Mouse (Mus musculus): ENCODE results near the gene Stk38.

Stk38 gene

DNA sequence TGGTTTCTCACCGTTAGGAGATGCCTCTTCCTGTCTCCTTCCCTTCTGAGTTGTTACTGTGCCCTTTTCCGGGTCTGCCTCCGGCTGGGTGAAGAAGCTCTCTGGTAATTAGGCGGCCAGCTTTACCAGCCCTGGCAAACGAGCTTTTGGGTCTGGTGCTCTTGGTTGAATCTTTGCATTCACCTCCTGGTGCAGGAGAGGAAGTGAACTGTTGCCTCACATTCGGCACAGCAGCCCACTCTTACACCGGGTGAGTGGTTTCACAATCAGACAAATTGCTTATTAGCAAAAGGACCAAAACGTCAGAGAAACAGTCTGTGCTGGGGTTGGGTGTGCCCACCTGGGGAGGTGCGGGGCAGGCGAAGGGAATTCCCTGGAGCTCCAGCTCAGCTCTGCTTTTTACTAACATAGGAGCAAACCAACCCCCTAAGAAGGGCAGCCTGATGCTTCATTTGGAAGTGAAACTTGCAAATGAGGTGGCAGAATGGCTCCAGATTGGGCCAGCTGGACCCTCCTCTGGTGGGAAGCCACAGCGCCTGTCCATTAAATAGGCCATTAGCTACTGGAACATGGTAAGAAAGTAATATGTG is 40.7 kb downstream of the Stk38 start:
- in situ Hi-C loops (cut with MboI; ENCODE audit: low sequenced_read_pairs), result no loop called here

GRCm38 (mm10) chr17:28961596-28961995 is 46.2 kb downstream of the Stk38 start:
- in situ Hi-C loops (cut with MboI; ENCODE audit: low sequenced_read_pairs), result no loop called here

GRCm38 (mm10) chr17:28960597-28960996 is 47.2 kb downstream of the Stk38 start:
- in situ Hi-C loops (cut with MboI; ENCODE audit: low sequenced_read_pairs), result no loop called here

- in situ Hi-C loops (cut with MboI; ENCODE audit: low sequenced_read_pairs), result no loop called here
These were observed 53.4 kb downstream of the Stk38 start for GRCm38 (mm10) chr17:28954416-28954815.

DNA sequence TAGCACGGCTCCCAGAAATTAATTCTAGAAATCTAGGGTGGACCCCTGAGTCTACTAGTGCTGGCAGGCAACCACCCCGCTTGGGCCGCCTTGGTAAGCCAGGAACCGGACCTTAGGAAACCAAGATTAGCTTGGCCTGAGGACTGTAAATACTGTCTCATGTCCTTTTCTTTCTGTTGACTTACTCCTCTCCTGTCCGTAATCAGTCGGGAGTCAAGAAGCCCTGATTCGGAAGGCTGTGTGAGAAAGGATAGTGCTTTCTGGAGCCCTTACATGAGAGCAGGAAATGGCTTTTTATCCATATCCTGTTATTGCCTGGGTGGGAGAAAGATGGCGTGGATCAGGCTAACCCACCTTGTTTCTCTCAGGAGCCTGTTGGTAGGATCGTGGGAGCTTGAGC is 54.5 kb downstream of the Stk38 start:
- in situ Hi-C loops (cut with MboI; ENCODE audit: low sequenced_read_pairs), result no loop called here

DNA sequence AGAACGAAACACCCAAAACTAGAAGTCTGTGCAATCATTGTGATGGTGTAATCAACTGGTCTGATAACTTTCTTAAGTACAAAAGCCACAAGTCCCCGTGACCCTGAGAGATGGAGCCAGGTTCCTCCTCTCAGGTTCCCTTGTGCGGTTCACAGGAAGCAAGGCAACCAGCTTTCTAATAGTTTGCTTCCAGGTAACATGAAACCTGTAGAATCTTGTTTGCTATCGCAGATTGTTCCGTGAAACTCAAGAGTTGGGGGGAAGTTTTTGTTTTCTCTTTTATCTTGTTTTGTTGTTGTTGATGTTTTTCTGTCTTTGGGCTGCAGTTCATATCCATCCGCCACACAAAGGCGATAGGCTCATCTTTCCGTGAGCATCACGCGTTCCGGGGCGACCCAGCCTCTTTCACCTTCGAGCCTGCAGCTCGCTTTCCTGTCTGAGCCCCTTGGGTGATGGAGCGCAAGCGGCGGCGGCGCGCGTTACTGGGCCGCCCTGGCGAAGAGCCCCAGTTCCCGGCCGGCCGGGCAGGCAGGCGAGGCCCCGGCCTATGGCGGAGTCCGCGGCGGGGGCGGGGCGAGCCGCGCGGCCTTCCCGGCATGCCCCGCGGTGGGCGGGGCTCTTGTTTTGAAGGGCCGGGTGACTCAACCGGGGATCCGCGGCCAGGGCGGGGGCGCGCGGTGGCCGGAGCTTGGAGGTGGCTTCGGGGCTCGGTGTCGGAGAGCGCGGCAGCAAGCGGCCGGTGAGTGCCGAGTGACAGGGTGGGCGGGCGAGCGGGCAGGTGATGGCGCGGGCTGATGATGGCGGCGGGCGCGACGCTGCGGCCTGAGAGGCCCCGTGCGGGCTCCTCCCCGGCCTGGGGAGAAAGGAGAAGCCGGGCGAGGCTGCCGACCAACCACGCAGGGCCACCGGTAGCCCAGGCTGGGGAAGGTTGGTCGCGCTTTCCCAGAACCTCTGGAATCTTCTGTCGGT is 55.7 kb downstream of the Stk38 start, which contains the start of gene Kctd20:
Gene Kctd20 (plus strand): TSS at position 120 of the 969 bp plus-strand sequence.
- in situ Hi-C loops (cut with MboI; ENCODE audit: low sequenced_read_pairs), result no loop called here

DNA sequence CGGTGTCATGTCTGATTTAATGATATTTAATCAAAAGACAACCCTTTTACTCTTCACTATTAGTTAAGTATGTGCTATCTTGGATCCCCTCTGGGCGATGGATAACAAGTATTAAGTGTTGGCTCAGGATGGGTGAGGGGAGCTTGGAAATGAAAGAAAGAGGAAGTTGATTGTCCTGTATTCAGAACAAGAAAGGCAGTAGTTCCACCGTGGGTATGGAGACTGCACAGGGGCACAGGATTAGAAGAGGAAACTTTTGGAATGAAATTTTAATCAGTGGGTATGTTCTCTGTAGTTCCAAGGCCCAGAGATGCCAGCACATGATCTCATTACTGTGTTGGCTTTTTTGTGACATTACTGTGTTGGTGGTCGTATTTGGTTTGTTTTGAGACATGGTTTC is 57.0 kb downstream of the Stk38 start:
- in situ Hi-C loops (cut with MboI; ENCODE audit: low sequenced_read_pairs), result no loop called here

DNA sequence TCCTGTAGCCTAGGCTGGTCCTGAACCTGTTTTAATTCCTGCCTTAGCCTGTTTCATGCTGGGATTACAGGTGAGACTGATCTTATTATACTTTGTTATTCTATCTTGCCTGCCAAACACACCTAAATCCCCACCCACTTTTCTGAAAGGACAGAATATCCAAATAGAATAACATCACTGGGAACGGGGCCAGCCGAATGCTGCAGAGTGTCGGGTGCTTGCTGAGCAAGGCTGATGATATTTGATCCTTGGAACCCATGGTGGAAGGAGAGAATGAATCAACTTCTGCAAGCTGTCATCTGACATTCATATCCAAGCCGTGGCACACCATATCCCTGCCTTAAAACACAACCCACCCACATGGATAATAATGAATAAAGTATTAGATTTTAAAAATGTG is 59.1 kb downstream of the Stk38 start:
- in situ Hi-C loops (cut with MboI; ENCODE audit: low sequenced_read_pairs), result no loop called here

- in situ Hi-C loops (cut with MboI; ENCODE audit: low sequenced_read_pairs), result no loop called here
These were observed 60.5 kb downstream of the Stk38 start for GRCm38 (mm10) chr17:28947011-28947939.

DNA sequence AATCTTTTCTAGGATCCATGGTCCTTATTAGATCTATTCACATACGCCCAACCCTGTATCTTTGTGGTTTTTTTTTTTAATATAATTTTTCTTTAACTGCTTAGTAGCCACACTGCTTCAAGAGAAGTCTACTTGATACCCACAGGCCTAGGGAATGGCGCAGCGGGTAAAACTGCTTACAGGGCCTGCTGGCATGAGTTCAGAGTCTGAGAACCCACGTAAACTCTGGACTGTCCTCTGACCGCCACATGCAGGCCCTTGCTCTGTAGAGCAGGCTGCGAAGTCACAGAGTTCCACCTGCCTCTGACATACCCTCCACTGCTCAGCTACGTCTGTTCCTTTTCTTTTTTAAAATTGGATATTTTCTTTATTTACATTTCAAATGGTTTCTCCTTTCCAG is 63.3 kb downstream of the Stk38 start:
- in situ Hi-C loops (cut with MboI; ENCODE audit: low sequenced_read_pairs), result no loop called here

DNA sequence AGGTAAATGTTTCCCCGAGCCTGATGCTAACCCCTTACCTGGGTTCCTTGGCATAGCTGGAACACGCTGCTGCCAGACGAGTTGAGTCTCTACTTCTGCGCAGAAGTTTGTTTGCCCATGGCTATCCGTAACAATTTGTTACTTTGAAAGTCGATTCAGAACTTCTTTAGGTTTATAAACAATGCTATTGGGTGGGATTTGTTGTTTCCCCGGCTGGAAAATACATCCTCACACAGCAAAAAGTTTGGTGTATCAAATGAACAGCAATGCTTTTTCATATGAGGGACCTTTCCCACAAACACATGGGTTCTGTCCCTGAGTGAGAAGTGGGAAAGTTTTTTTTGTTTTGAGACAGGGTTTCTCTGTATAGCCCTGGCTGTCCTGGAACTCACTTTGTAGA is 64.1 kb downstream of the Stk38 start, which contains the start of gene Pxt1:
Gene Pxt1 (minus strand): TSS at position 101 of the 400 bp plus-strand sequence.
- in situ Hi-C loops (cut with MboI; ENCODE audit: low sequenced_read_pairs), result no loop called here

DNA sequence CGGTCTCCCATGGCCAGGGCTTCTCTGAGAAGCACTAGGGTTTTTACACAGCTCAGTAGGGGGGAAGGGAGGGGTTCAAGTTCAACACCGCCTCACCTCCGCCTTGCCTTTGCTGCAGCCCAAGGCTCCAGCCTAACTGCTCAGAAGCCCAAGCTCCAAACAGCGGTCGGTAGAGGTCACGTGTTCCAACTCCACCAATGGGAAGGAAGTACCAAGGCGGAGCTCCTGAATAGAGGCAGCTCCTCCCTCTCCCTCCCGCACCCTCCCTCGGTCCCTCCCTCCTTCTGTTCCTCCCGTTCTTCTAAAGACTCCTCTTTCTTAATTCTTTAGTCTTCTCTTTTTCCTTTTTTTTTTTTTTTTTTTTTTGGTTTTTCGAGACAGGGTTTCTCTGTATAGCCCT is 65.7 kb downstream of the Stk38 start:
- in situ Hi-C loops (cut with MboI; ENCODE audit: low sequenced_read_pairs), result no loop called here

DNA sequence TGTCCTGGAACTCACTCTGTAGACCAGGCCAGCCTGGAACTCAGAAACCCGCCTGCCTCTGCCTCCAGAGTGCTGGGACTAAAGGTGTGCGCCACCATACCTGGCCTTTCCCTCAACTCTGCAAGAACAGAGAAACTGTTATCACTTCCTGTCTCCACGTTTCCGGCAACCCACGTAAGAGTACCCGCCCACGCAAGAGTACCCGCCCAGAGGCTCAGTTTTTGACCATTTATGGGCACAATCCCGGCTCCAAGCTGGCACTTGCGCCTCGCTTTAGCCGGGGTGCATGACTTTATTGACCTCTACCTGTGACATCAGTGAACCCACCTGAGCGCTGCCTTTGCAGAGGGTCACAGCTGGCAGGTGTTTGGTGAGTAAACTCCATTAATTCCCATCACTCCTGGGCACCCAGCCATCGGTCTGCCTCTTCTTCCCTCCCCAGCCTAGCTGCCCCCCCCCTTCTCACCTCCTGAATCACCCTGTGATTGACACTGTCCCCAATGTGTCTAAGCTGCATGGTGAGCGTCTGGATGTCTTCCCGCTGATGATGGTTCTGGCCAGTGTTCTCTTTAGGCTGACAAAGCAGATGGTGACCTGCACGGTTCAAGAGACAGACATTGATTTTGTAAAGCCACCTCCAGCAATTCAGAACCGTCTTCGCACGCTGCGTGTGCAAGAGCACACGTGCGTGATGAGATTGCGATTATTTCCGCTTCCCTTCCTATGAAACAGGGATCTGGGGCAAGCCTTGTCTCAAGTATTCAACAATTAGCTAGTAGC is 66.8 kb downstream of the Stk38 start:
- in situ Hi-C loops (cut with MboI; ENCODE audit: low sequenced_read_pairs), result no loop called here

DNA sequence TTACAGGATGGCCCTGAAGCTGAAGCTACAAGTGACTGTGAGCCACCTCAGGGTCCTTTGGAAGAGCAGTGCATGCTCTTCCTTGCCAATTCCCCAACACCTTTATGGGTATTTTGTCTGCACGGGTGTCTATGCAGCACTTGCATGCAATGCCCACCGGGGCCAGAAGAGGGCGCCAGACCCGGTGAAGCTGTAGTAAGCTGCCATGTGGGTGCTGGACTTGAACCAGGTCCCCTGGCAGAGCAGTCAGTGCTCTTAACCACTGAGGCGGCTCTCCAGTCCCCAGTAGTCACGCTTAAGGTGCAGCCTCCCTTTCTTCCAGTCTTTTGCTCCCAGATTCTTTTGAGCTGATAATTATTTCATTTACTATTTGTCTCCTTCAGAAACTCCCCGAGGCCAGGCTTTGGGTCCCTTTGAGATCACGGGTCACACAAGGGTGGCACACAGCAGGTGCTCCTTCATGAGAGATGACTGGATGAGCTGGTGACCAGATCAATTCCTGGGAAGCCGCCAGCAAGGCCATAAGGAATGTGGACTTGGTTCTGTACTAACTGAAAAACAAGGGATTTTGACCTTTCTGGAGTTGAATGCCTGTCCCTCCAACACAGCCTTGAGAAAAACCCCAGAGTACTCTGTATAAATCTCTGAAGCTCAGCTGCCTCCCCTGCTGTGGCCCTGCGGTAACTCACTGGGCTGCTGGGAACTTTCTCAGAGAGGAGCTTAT is 71.0 kb downstream of the Stk38 start:
- in situ Hi-C loops (cut with MboI; ENCODE audit: low sequenced_read_pairs), result no loop called here

DNA sequence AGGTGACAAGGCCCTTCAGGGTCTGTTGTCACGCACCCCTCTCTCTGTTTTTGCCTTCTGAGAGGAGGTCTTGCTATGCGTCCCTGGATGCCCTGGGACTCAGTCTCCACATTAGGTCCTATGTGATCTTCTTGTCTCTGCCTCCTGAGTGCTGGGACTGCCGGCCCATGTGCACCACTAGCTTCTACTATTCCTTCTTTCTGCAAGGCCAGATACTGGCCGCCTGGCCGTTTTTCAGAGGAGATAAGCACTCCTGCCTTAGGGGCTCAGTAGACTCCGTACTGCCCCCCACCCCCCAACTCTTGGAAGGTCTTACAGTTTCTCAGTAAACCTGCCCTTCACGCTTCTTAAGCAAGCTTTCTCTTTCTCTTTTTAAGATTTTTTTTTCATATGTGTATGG is 71.7 kb downstream of the Stk38 start:
- in situ Hi-C loops (cut with MboI; ENCODE audit: low sequenced_read_pairs), result no loop called here

- in situ Hi-C loops (cut with MboI; ENCODE audit: low sequenced_read_pairs), result no loop called here
These were observed 73.5 kb downstream of the Stk38 start for GRCm38 (mm10) chr17:28934120-28934916.

DNA sequence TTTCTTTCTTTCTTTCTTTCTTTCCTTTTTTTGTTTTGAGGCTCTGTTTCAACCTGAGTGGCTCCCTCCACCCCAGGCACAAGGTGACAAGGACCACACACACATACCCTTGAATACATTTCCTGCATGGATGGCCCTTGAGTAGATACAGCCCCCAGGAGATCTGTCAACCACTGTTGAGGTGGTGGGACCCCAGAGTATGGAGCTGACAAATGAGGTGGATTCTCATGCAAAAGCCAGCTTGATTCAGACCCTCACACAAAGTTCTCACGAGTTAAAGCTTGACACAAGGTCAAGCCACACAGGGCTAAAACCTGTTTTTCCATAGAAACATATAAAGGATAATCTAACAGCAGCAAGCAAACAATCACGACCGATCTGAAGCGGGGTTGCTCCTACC is 75.5 kb downstream of the Stk38 start:
- in situ Hi-C loops (cut with MboI; ENCODE audit: low sequenced_read_pairs), result no loop called here

GRCm38 (mm10) chr17:28931436-28932211 is 76.2 kb downstream of the Stk38 start:
- in situ Hi-C loops (cut with MboI; ENCODE audit: low sequenced_read_pairs), result no loop called here

Data from CH12F3 (cell line).